Mouse (Mus musculus): ENCODE measurements around the gene Actg1. TPM values are rescaled to one million over a fixed set of nuclear protein-coding genes. Genes with fewer than 3 reads are reported as not detected.
A peak's percentile ranks its signal among the peaks of the same experiment; 100 is the strongest.

Actg1 gene
- polyA plus RNA-seq, 1 experiment from 2014 or later, result 1,592 TPM

Small RNA genes lying within 50 kb of the gene (microRNA-seq; reads per million reads assigned to microRNA genes)
- not detected for gene Gm23419 (ENCODE audit: borderline number of aligned reads)
- 6.7 reads per million, percentile 17 among the genes with 10 or more reads in this experiment for gene Mir6935 (ENCODE audit: borderline number of aligned reads)

Other genes with a start within 250 kb of the Actg1 start
- gene Tepsin, start 249.8 kb downstream of the Actg1 start, polyA plus RNA-seq (2014; fragmentation: Nextera tagmentation; extraction: Ambion mirVana), result 16.4 and 19.5 TPM in 2 replicates
- gene Ndufaf8, start 249.6 kb downstream of the Actg1 start, polyA plus RNA-seq (2014; fragmentation: Nextera tagmentation; extraction: Ambion mirVana), result 87.5 and 102 TPM in 2 replicates
- 59.4 and 64.5 TPM in 2 replicates for gene Slc38a10, start 197.2 kb downstream of the Actg1 start, polyA plus RNA-seq (2014; fragmentation: Nextera tagmentation; extraction: Ambion mirVana)
- gene Bahcc1, start 115.6 kb downstream of the Actg1 start, polyA plus RNA-seq (2014; fragmentation: Nextera tagmentation; extraction: Ambion mirVana), result 6.7 and 8.8 TPM in 2 replicates
- 0.29 TPM in 1 of 2 replicates, not detected in the other for gene Fscn2, start 13.0 kb upstream of the Actg1 start, polyA plus RNA-seq (2014; fragmentation: Nextera tagmentation; extraction: Ambion mirVana)
- gene Faap100, start 30.2 kb upstream of the Actg1 start, polyA plus RNA-seq (2014; fragmentation: Nextera tagmentation; extraction: Ambion mirVana), result 22.8 and 23.2 TPM in 2 replicates
- gene Nploc4, start 89.2 kb upstream of the Actg1 start, polyA plus RNA-seq (2014; fragmentation: Nextera tagmentation; extraction: Ambion mirVana), result 44.5 and 47.2 TPM in 2 replicates
- 0.10 TPM in 1 of 2 replicates, not detected in the other for gene Tspan10, start 94.1 kb upstream of the Actg1 start, polyA plus RNA-seq (2014; fragmentation: Nextera tagmentation; extraction: Ambion mirVana)
- gene Pde6g, start 105.0 kb upstream of the Actg1 start, polyA plus RNA-seq (2014; fragmentation: Nextera tagmentation; extraction: Ambion mirVana), result 0.18 and 0.51 TPM in 2 replicates
- 12.7 and 16.8 TPM in 2 replicates for gene Oxld1, start 109.5 kb upstream of the Actg1 start, polyA plus RNA-seq (2014; fragmentation: Nextera tagmentation; extraction: Ambion mirVana)
- 51.5 and 52.0 TPM in 2 replicates for gene Ccdc137, start 109.6 kb upstream of the Actg1 start, polyA plus RNA-seq (2014; fragmentation: Nextera tagmentation; extraction: Ambion mirVana)
- gene Arl16, start 119.1 kb upstream of the Actg1 start, polyA plus RNA-seq (2014; fragmentation: Nextera tagmentation; extraction: Ambion mirVana), result 39.1 and 40.2 TPM in 2 replicates
- 252 and 266 TPM in 2 replicates for gene Mrpl12, start 136.1 kb upstream of the Actg1 start, polyA plus RNA-seq (2014; fragmentation: Nextera tagmentation; extraction: Ambion mirVana)
- gene Slc25a10, start 143.3 kb upstream of the Actg1 start, polyA plus RNA-seq (2014; fragmentation: Nextera tagmentation; extraction: Ambion mirVana), result 65.5 and 70.6 TPM in 2 replicates
- gene Gcgr, start 182.2 kb upstream of the Actg1 start, polyA plus RNA-seq (2014; fragmentation: Nextera tagmentation; extraction: Ambion mirVana), result 7.6 and 7.7 TPM in 2 replicates
- gene Mcrip1, start 201.2 kb upstream of the Actg1 start, polyA plus RNA-seq (2014; fragmentation: Nextera tagmentation; extraction: Ambion mirVana), result 117 and 123 TPM in 2 replicates
- not detected in 2 replicates for gene Ppp1r27, start 202.6 kb upstream of the Actg1 start, polyA plus RNA-seq (2014; fragmentation: Nextera tagmentation; extraction: Ambion mirVana)
- 648 and 680 TPM in 2 replicates for gene P4hb, start 224.7 kb upstream of the Actg1 start, polyA plus RNA-seq (2014; fragmentation: Nextera tagmentation; extraction: Ambion mirVana)
- gene Arhgdia, start 233.1 kb upstream of the Actg1 start, polyA plus RNA-seq (2014; fragmentation: Nextera tagmentation; extraction: Ambion mirVana), result 557 and 561 TPM in 2 replicates
- gene Alyref, start 249.8 kb upstream of the Actg1 start, polyA plus RNA-seq (2014; fragmentation: Nextera tagmentation; extraction: Ambion mirVana), result 601 and 617 TPM in 2 replicates
- gene Anapc11, start 249.9 kb upstream of the Actg1 start, polyA plus RNA-seq (2014; fragmentation: Nextera tagmentation; extraction: Ambion mirVana), result 200 and 208 TPM in 2 replicates

All from liver, embryonic 11.5 days (tissue).